Mouse (Mus musculus) testis, adult 2 months (tissue): ENCODE data around the gene Lgals7. TPM values are rescaled to one million over a fixed set of nuclear protein-coding genes. Genes with fewer than 3 reads are reported as not detected.
A peak's percentile ranks its signal among the peaks of the same experiment; 100 is the strongest.

Experiments used
- H3K27ac ChIP-seq: fragments of 200-500 bp; 2 replicates; pipeline ENCODE4 v1.5.1; 2012; ENCODE audit warnings: low read depth, low read length; ENCODE audit not compliant: control insufficient read depth, insufficient read depth
- H3K27me3 ChIP-seq: fragments of 200-500 bp; 2 replicates; pipeline ENCODE4 v1.6.1; 2012; ENCODE audit warnings: mild to moderate bottlenecking, low read length, moderate library complexity; ENCODE audit not compliant: control insufficient read depth, insufficient read depth
- H3K36me3 ChIP-seq: fragments of 200-500 bp; 2 replicates; pipeline ENCODE4 v1.6.1; 2012; ENCODE audit warnings: mild to moderate bottlenecking, low read length; ENCODE audit not compliant: control insufficient read depth, insufficient read depth
- H3K4me1 ChIP-seq: fragments of 200-500 bp; 2 replicates; pipeline ENCODE4 v1.6.1; 2012; ENCODE audit warnings: low read length; ENCODE audit not compliant: control insufficient read depth, insufficient read depth
- H3K4me3 ChIP-seq: fragments of 200-500 bp; 2 replicates; pipeline ENCODE4 v1.5.1; 2012; ENCODE audit warnings: low read depth, mild to moderate bottlenecking, low read length, moderate library complexity, mixed read lengths; ENCODE audit not compliant: control insufficient read depth
- CTCF ChIP-seq: fragments of 200-500 bp; IDR thresholded peaks from 2 replicates; pipeline ENCODE4 v1.5.1; 2012; ENCODE audit warnings: low read depth, mild to moderate bottlenecking, inconsistent platforms, low read length, moderate library complexity; ENCODE audit not compliant: control insufficient read depth, insufficient read depth, insufficient replicate concordance
- POLR2A ChIP-seq: fragments of 200-500 bp; IDR thresholded peaks from 2 replicates; pipeline ENCODE4 v1.6.1; 2012; ENCODE audit warnings: low read depth, mild to moderate bottlenecking, inconsistent platforms, low read length, moderate library complexity; ENCODE audit not compliant: control insufficient read depth
- polyA plus RNA-seq: library from polyadenylated mRNA; depleted of rRNA; stranded (reverse); fragments of >200 nt; gene quantifications from 2 replicates; pipeline ENCODE4 v1.2.3, GENCODE M21; 2012; rRNA removed

Gene Lgals7
- polyA plus RNA-seq, 1 experiment, result 1.7 TPM

DNA sequence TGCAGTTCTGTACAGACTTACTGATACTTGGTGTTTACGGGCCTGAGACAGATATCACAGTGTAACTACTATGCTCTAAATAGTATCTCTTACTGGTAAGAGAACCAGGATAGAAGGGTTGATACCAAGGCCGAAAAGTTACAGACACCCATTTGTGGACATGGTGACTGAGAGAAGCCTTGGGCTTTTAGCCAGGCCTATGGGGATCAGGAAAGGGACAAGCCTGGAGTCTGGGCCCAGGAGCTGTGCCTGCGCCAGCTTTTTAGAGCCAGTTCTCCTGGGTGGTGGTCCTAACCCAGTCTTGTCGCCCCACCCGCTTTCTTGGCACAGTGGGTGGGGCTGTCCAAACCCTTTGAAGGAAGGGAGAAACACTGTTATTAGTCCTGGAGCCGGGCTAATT is 38.5 kb downstream of the Lgals7 start:
- Histone ChIP-seq H3K4me3 (no peak overlapping the region), H3K27me3 (no peaks in the 10 kb centered on the region), H3K27ac (0 out of 2 replicates have a peak overlapping the region, but pooled peaks have one; percentile 18), H3K4me1 (no peaks in the 10 kb centered on the region; the same call in 1 of the 2 replicates), H3K36me3 (peaks cover 4% of the 10 kb centered on the region)
- no peak for TF ChIP-seq POLR2A
- no peak for TF ChIP-seq CTCF

DNA sequence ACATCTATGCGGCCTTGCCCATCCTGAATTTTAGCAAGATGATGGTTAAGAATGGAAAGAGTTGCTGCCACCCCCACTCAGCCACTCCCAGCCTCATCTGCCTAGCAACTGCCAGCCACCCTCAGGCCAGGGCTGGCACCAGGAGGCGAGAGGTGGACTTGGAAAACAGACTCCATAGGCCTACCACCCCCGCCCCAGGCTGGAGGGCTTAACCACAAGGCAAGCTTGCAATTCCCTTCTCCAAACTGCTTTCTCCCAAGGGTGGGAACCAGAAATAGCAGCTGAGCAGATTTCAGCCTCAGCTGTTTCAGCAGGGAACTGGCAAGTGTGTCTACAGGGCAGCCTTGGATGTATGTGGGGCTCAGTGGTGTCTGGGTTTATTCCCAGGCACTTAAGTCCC is 39.2 kb downstream of the Lgals7 start:
- Histone ChIP-seq H3K4me1 (no peaks in the 10 kb centered on the region; the same call in 1 of the 2 replicates), H3K4me3 (no peak overlapping the region), H3K36me3 (peaks cover 4% of the 10 kb centered on the region), H3K27me3 (no peaks in the 10 kb centered on the region), H3K27ac (no peak overlapping the region)
- TF ChIP-seq POLR2A (no peak), CTCF (no peak)

GRCm38 (mm10) chr7:28903778-28904177 is 40.1 kb downstream of the Lgals7 start:
- H3K27me3 ChIP-seq, result no peaks in the 10 kb centered on the region
- TF ChIP-seq POLR2A (no peak), CTCF (no peak)
- no peak overlapping the region for H3K27ac ChIP-seq
- no peaks in the 10 kb centered on the region; the same call in 1 of the 2 replicates for H3K4me1 ChIP-seq
- no peak overlapping the region for H3K4me3 ChIP-seq
- peaks cover 4% of the 10 kb centered on the region for H3K36me3 ChIP-seq

GRCm38 (mm10) chr7:28907195-28907594 is 43.5 kb downstream of the Lgals7 start:
- H3K4me1 ChIP-seq, result no peaks in the 10 kb centered on the region; the same call in 1 of the 2 replicates
- H3K27ac ChIP-seq, result no peak overlapping the region
- H3K4me3 ChIP-seq, result no peak overlapping the region
- peaks cover 5% of the 10 kb centered on the region for H3K36me3 ChIP-seq
- TF ChIP-seq POLR2A (no peak), CTCF (no peak)
- no peaks in the 10 kb centered on the region for H3K27me3 ChIP-seq

- H3K27me3 ChIP-seq, result no peaks in the 10 kb centered on the region
- TF ChIP-seq POLR2A (no peak), CTCF (no peak)
- no peak overlapping the region for H3K4me3 ChIP-seq
- H3K36me3 ChIP-seq, result peaks cover 3% of the 10 kb centered on the region
- no peak overlapping the region for H3K27ac ChIP-seq
- no peaks in the 10 kb centered on the region for H3K4me1 ChIP-seq
Observed at GRCm38 (mm10) chr7:28911632-28912031, 48.0 kb downstream of the Lgals7 start.

- H3K36me3 ChIP-seq, result peaks cover 2% of the 10 kb centered on the region
- no peaks in the 10 kb centered on the region for H3K4me1 ChIP-seq
- no peak overlapping the region for H3K4me3 ChIP-seq
- H3K27ac ChIP-seq, result no peak overlapping the region
- TF ChIP-seq CTCF (no peak), POLR2A (no peak)
- H3K27me3 ChIP-seq, result no peaks in the 10 kb centered on the region
Observed at GRCm38 (mm10) chr7:28913171-28913570, 49.5 kb downstream of the Lgals7 start.

Other genes starting within 250 kb of the Lgals7 start
- gene Acp7, start 232.5 kb upstream of the Lgals7 start, polyA plus RNA-seq, result 7.5 and 11.7 TPM in 2 replicates
- gene Fbxo27, start 171.0 kb upstream of the Lgals7 start, polyA plus RNA-seq, result 15.8 and 16.3 TPM in 2 replicates
- gene Fbxo17, start 147.0 kb upstream of the Lgals7 start, polyA plus RNA-seq, result 7.2 and 8.1 TPM in 2 replicates
- gene Mrps12, start 122.0 kb upstream of the Lgals7 start, polyA plus RNA-seq, result 29.5 and 39.3 TPM in 2 replicates
- 12.5 and 13.6 TPM in 2 replicates for gene Sars2, start 121.9 kb upstream of the Lgals7 start, polyA plus RNA-seq
- not detected in 2 replicates for gene Ccer2, start 107.7 kb upstream of the Lgals7 start, polyA plus RNA-seq
- gene Sirt2, start 97.1 kb upstream of the Lgals7 start, polyA plus RNA-seq, result 144 and 203 TPM in 2 replicates
- 134 and 152 TPM in 2 replicates for gene Nfkbib, start 96.3 kb upstream of the Lgals7 start, polyA plus RNA-seq
- gene Rinl, start 74.9 kb upstream of the Lgals7 start, polyA plus RNA-seq, result 1.1 and 1.6 TPM in 2 replicates
- gene Hnrnpl, start 55.3 kb upstream of the Lgals7 start, polyA plus RNA-seq, result 162 and 200 TPM in 2 replicates
- 124 and 147 TPM in 2 replicates for gene Ech1, start 38.6 kb upstream of the Lgals7 start, polyA plus RNA-seq
- 13.8 and 17.5 TPM in 2 replicates for gene Lgals4, start 30.0 kb upstream of the Lgals7 start, polyA plus RNA-seq
- 0.14 and 0.17 TPM in 2 replicates for gene Capn12, start 17.6 kb downstream of the Lgals7 start, polyA plus RNA-seq
- 73.9 and 77.5 TPM in 2 replicates for gene Actn4, start 98.5 kb downstream of the Lgals7 start, polyA plus RNA-seq
- gene Eif3k, start 118.0 kb downstream of the Lgals7 start, polyA plus RNA-seq, result 379 and 426 TPM in 2 replicates
- 58.8 and 83.2 TPM in 2 replicates for gene Map4k1, start 118.2 kb downstream of the Lgals7 start, polyA plus RNA-seq